Mouse (Mus musculus): ENCODE results near the gene Ndufs8. TPM values are rescaled to one million over a fixed set of nuclear protein-coding genes. Genes with fewer than 3 reads are reported as not detected.

The Ndufs8 gene
- polyA plus RNA-seq, 1 experiment from 2014 or later = 255 TPM

- Histone ChIP-seq H3K4me1 (no peaks in the 10 kb centered on the region), H3K4me2 (replicated peaks) (no peak overlapping the region), H3K9me3 (replicated peaks) (no peaks in the 10 kb centered on the region), H3K27me3 (no peaks in the 10 kb centered on the region), H3K27ac (replicated peaks) (no peak overlapping the region), H3K9ac (no peak overlapping the region), H3K36me3 (no peaks in the 10 kb centered on the region), H3K4me3 (replicated peaks) (no peak overlapping the region)
- no peak for ATAC-seq (ENCODE audit: insufficient number of reproducible peaks, low FRiP score, low TSS enrichment, low read depth)
Measured at GRCm38 (mm10) chr19:3919928-3920327, 7.4 kb upstream of the Ndufs8 start.

- peaks cover 11% of the 10 kb centered on the region for H3K4me1 ChIP-seq
- 70% methylated on average over 11 of the region's 11 CpGs for WGBS
Measured at GRCm38 (mm10) chr19:3916727-3917126, 4.2 kb upstream of the Ndufs8 start.

GRCm38 (mm10) chr19:3914535-3914934 lies 2.0 kb upstream of the Ndufs8 start:
- no peak for ATAC-seq (ENCODE audit: insufficient number of reproducible peaks, low FRiP score, low TSS enrichment, low read depth)
- Histone ChIP-seq H3K27ac (replicated peaks) (no peak overlapping the region), H3K4me3 (replicated peaks) (no peak overlapping the region), H3K27me3 (no peaks in the 10 kb centered on the region), H3K4me2 (replicated peaks) (no peak overlapping the region), H3K9me3 (replicated peaks) (no peaks in the 10 kb centered on the region), H3K36me3 (peaks cover 18% of the 10 kb centered on the region), H3K4me1 (peaks cover 17% of the 10 kb centered on the region), H3K9ac (no peak overlapping the region)
- WGBS = 82% methylated on average over 5 of the region's 5 CpGs

More at GRCm38 (mm10) chr19:3916727-3917126, 4.2 kb upstream of the Ndufs8 start:
- no peak overlapping the region for H3K27ac ChIP-seq (replicated peaks)
- no peak overlapping the region for H3K4me2 ChIP-seq (replicated peaks)
- no peaks in the 10 kb centered on the region for H3K9me3 ChIP-seq (replicated peaks)
- H3K4me3 ChIP-seq (replicated peaks) = no peak overlapping the region
- no peaks in the 10 kb centered on the region for H3K36me3 ChIP-seq
- H3K27me3 ChIP-seq = no peaks in the 10 kb centered on the region
- no peak for ATAC-seq (ENCODE audit: insufficient number of reproducible peaks, low FRiP score, low TSS enrichment, low read depth)
- no peak overlapping the region for H3K9ac ChIP-seq

- no peaks in the 10 kb centered on the region for H3K9me3 ChIP-seq (replicated peaks)
- peak overlapping the region; percentile 79 for H3K4me3 ChIP-seq (replicated peaks)
- no peak overlapping the region for H3K27ac ChIP-seq (replicated peaks)
- peaks cover 27% of the 10 kb centered on the region for H3K36me3 ChIP-seq
- H3K9ac ChIP-seq = no peak overlapping the region
- peak overlapping the region; percentile 85 for H3K4me2 ChIP-seq (replicated peaks)
- no peaks in the 10 kb centered on the region for H3K27me3 ChIP-seq
- no peak for ATAC-seq (ENCODE audit: insufficient number of reproducible peaks, low FRiP score, low TSS enrichment, low read depth)
- H3K4me1 ChIP-seq = peaks cover 17% of the 10 kb centered on the region
- 85% methylated on average over 8 of the region's 8 CpGs for WGBS
Measured at GRCm38 (mm10) chr19:3913692-3914091, 1.1 kb upstream of the Ndufs8 start.

- no peak for ATAC-seq (ENCODE audit: insufficient number of reproducible peaks, low FRiP score, low TSS enrichment, low read depth)
- WGBS = 70% methylated on average over 5 of the region's 5 CpGs
Measured at GRCm38 (mm10) chr19:3910206-3910605, 2.4 kb downstream of the Ndufs8 start.

GRCm38 (mm10) chr19:3907876-3908660 lies 4.5 kb downstream of the Ndufs8 start:
- no peaks in the 10 kb centered on the region for H3K27me3 ChIP-seq
- no peak overlapping the region for H3K9ac ChIP-seq
- peak overlapping the region; percentile 73 for H3K4me3 ChIP-seq (replicated peaks)
- peak overlapping the region; percentile 72; the same call in 1 of the 2 replicates for H3K27ac ChIP-seq (replicated peaks)
- no peaks in the 10 kb centered on the region for H3K9me3 ChIP-seq (replicated peaks)
- H3K4me2 ChIP-seq (replicated peaks) = peak overlapping the region; percentile 75
- H3K4me1 ChIP-seq = peaks cover 57% of the 10 kb centered on the region
- no peak for ATAC-seq (ENCODE audit: insufficient number of reproducible peaks, low FRiP score, low TSS enrichment, low read depth)
- WGBS = 76% methylated on average over 8 of the region's 8 CpGs
- H3K36me3 ChIP-seq = peaks cover 40% of the 10 kb centered on the region

More at GRCm38 (mm10) chr19:3910206-3910605, 2.4 kb downstream of the Ndufs8 start:
- Histone ChIP-seq H3K4me2 (replicated peaks) (no peak overlapping the region), H3K27me3 (no peaks in the 10 kb centered on the region), H3K27ac (replicated peaks) (no peak overlapping the region), H3K36me3 (peaks cover 33% of the 10 kb centered on the region), H3K4me3 (replicated peaks) (no peak overlapping the region), H3K9ac (no peak overlapping the region), H3K9me3 (replicated peaks) (no peaks in the 10 kb centered on the region), H3K4me1 (peaks cover 43% of the 10 kb centered on the region)

- Histone ChIP-seq H3K36me3 (peaks cover 48% of the 10 kb centered on the region), H3K4me3 (replicated peaks) (peak within 1 kb of the TSS; percentile 73), H3K9ac (peak within 1 kb of the TSS; percentile 58), H3K27ac (replicated peaks) (peak within 1 kb of the TSS; percentile 72), H3K27me3 (no peaks in the 10 kb centered on the region), H3K9me3 (replicated peaks) (no peaks in the 10 kb centered on the region), H3K4me1 (peaks cover 55% of the 10 kb centered on the region), H3K4me2 (replicated peaks) (peak within 1 kb of the TSS; percentile 75)
- WGBS = 3% methylated on average over 36 of the region's 36 CpGs
- ATAC-seq (ENCODE audit: insufficient number of reproducible peaks, low FRiP score, low TSS enrichment, low read depth) = peak; percentile 89
Measured at GRCm38 (mm10) chr19:3906795-3907786, 5.5 kb downstream of the Ndufs8 start, which contains the start of gene Tcirg1. Tcirg1 (minus strand) TSS chr19:3907133.

GRCm38 (mm10) chr19:3906326-3906725 lies 6.2 kb downstream of the Ndufs8 start:
- Histone ChIP-seq H3K27me3 (no peaks in the 10 kb centered on the region), H3K36me3 (peaks cover 54% of the 10 kb centered on the region), H3K4me3 (replicated peaks) (peak overlapping the region; percentile 73), H3K27ac (replicated peaks) (peak overlapping the region; percentile 72), H3K4me2 (replicated peaks) (peak overlapping the region; percentile 75), H3K9ac (peak overlapping the region; percentile 58), H3K4me1 (peaks cover 48% of the 10 kb centered on the region), H3K9me3 (replicated peaks) (no peaks in the 10 kb centered on the region)
- no peak for ATAC-seq (ENCODE audit: insufficient number of reproducible peaks, low FRiP score, low TSS enrichment, low read depth)
- 18% methylated on average over 10 of the region's 10 CpGs for WGBS

- H3K9ac ChIP-seq = peak overlapping the region; percentile 7; the same call in 1 of the 2 replicates
- 19% methylated on average over 6 of the region's 6 CpGs for WGBS
- peak overlapping the region; percentile 75 for H3K4me2 ChIP-seq (replicated peaks)
- no peak for ATAC-seq (ENCODE audit: insufficient number of reproducible peaks, low FRiP score, low TSS enrichment, low read depth)
- peaks cover 46% of the 10 kb centered on the region for H3K4me1 ChIP-seq
- peak overlapping the region; percentile 74 for H3K27ac ChIP-seq (replicated peaks)
- H3K9me3 ChIP-seq (replicated peaks) = no peaks in the 10 kb centered on the region
- H3K36me3 ChIP-seq = peaks cover 50% of the 10 kb centered on the region
- peak overlapping the region; percentile 73 for H3K4me3 ChIP-seq (replicated peaks)
- no peaks in the 10 kb centered on the region for H3K27me3 ChIP-seq
Measured at GRCm38 (mm10) chr19:3905261-3905969, 7.2 kb downstream of the Ndufs8 start.

GRCm38 (mm10) chr19:3904363-3904675 lies 8.3 kb downstream of the Ndufs8 start:
- Histone ChIP-seq H3K4me3 (replicated peaks) (no peak overlapping the region), H3K27me3 (no peaks in the 10 kb centered on the region), H3K27ac (replicated peaks) (no peak overlapping the region), H3K4me1 (peaks cover 46% of the 10 kb centered on the region), H3K9ac (no peak overlapping the region), H3K36me3 (peaks cover 46% of the 10 kb centered on the region), H3K9me3 (replicated peaks) (no peaks in the 10 kb centered on the region), H3K4me2 (replicated peaks) (peak overlapping the region; percentile 75; the same call in 1 of the 2 replicates)
- ATAC-seq (ENCODE audit: insufficient number of reproducible peaks, low FRiP score, low TSS enrichment, low read depth) = no peak
- WGBS = 52% methylated on average over 10 of the region's 10 CpGs

All from embryonic facial prominence, embryonic 15.5 days (tissue).